Mouse (Mus musculus) embryo, embryonic 11.5 days (tissue): ENCODE measurements at regions not wholly inside any gene's neighbourhood (a gene's known extent, or its start where the extent isn't known, plus 50 kb on each side); places are given as distances from the start of the nearest gene placed in this dataset.

Experiments used
- DNase-seq: peaks from one replicate; pipeline ENCODE4 v3.0.0-alpha.2; 2012; ENCODE audit warnings: low read depth, low spot score

DNA sequence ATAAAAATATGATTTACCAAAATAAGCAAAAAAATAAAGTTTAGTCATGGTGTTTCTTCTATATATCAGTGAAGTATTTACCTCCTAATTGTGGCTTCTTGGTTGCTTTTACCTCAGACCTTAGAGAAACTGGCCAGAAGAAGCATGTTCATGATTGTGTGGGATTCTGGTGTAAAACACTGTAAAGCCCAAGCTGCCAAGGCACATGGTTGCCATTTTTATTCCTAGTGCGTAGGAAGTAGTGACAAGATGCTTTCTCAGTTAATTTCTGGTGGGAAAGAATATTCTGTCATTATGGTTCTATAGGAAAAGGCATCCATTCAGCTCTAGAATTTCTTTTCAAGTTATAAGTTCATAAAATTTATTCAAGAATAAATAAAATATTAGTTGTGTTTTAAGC, 805.2 kb downstream of the Olfm4 start:
- DNase-seq, result no peak

DNA sequence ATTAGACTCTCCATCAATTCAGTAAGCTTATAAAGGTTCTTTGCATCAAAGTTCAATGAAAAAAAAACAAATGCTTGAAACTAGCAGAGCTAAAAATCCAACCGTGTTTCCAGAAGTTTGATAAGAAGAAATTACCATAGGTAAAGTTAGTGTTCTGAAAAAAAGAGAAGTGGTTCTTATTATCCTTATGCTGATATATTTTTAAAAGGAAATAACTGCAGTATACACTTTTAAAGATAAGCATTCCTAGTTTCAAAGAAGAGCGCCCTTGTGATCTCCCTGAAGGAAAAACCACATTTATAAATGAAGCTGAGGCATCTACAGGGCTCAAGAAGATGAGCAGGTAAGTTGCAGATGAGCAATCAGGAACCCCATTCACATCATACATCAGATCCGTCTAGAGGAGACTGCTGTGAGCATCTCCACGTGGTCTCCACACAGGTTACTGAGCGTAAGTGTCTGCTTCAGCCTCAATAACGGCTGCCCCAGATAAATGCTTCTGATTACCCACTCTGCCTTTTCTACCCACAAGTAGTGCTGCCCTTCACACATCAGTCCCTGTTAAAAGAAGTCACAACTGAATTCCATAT, 815.6 kb downstream of the Olfm4 start:
- no peak for DNase-seq

DNA sequence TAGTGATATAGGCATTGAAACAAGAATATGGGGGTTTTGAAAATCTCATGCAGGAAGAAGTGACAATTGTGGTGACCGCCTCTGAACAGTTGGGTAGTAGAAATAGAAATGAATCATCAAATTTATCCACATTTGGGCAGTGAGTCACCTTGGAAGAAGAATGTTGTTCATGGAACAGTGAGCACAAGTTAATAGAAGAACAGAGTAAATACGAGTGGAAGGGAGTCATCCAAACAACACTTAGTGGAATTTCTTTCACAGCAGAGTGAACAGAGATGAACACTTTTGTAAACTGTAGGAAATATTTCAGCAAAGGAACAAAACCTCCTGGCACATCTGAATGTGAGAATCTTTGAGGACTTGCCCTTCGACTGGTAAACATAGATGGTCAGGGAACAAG, 846.6 kb downstream of the Olfm4 start:
- no peak for DNase-seq

DNA sequence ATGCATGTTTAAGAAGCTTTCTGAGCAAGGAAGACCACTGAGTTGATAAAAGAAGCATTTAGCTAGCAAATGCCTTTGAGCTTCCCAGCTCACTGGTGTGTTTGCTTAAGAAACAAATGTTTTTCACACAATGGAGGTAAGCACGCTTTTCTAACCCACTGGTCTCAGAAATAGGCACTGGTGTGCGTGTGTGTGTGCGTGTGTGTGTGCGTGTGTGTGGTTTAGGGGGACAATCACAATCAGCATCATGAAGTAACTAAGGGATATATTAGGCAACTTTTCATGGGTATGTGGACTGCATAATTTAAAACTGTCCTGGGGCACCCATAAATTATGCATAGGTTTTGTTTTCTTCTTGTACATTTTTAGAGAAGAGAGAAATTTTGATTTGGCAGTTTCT, 860.7 kb downstream of the Olfm4 start:
- DNase-seq, result no peak

DNA sequence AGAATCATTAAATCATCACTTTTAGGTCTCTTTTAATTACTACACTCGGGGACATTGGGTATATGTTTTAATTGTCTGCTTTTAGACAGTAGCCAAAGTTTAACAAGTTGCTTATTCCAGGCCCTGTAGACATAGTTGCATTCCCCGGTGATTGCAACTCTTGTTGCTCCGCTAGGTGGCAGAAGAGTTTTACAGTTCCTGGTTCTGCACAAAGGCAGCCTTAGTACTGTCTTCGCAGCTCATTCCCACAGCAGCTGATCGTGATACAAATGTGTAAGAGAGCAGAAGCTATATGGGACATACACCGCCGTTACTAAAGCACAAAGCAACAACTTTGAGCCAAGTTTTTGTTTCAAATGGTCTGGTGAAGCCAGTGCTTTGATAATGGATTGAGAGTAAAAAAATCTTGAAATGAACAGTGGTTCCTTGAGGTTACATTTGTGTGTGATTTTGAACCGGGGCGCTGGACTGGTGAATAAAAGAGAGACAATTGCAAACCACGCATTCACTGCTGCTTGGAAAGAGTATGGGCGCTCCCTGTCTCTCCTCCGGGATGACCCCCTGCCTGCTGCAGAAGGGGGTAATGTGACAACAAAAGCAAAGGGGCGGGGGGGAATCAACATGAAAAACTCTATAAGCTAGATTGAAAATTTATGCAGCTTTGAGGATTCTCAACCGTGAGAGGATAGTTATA, 861.8 kb downstream of the Olfm4 start:
- peak; percentile 58 for DNase-seq

DNA sequence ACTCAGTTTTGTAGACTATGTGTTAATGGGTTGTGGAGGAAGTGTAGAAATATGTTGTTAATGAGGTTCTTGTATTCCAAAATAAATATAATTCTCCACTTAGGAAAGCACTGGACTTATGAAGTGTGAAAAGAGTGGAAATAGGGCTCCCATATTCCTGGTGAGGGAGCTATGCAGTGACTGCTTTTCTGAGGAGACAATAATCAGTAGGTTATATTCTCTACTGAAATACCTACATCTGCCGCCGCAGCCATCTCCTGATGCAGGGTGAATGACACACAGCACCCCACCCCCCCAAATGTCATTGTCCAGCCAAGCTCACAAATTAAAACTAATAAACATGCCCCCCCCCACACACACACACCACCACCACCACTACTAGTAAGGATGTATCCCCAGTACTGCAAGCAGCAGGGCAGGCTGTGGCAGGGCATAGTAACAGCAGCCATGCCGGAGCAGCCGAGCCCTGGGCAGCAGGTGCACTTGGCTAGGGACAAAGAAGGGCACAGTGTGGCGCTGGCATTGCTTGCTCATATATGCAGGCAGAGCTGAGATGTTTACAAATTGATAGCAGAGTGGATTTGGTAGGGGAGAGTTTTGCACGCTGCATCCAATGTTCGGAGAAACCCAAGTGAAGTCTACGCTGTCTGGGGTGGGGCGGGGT, 862.7 kb downstream of the Olfm4 start:
- no peak for DNase-seq
